Mouse (Mus musculus) activated CD4-positive, CD25-positive, alpha-beta regulatory T cell, adult 4 months (primary cell): ENCODE measurements around the gene Lhfpl5. TPM values are rescaled to one million over a fixed set of nuclear protein-coding genes. Genes with fewer than 3 reads are reported as not detected.
"Not testable (repeated sequence)": the region's sequence is repeated elsewhere in the genome, so short reads cannot be mapped to it uniquely, and the experiment has no call there.

ENCODE experiments used
- ATAC-seq: one replicate; pipeline ENCODE4 v1.8.0; 2017
- polyA plus RNA-seq, 2 experiments: library from polyadenylated mRNA; unstranded; fragments of 100-300 nt; shearing (Covaris generic); gene quantifications; one replicate each; pipeline ENCODE4 v1.2.1; 2017

Lhfpl5 gene
- polyA plus RNA-seq = 1 to 10 TPM in 1 of 2 experiments, under 1 TPM in 1; 0.64 to 1.7 TPM

GRCm38 (mm10) chr17:28575244-28576125 lies at the start of gene Lhfpl5:
Lhfpl5 (plus strand) TSS chr17:28575641.
- ATAC-seq = no peak

- ATAC-seq = no peak
Measured at GRCm38 (mm10) chr17:28527184-28528042, 48.0 kb upstream of the Lhfpl5 start.

GRCm38 (mm10) chr17:28528043-28528351 lies 47.4 kb upstream of the Lhfpl5 start:
- ATAC-seq = peak; percentile 33

GRCm38 (mm10) chr17:28529116-28529515 lies 46.3 kb upstream of the Lhfpl5 start:
- no peak for ATAC-seq

GRCm38 (mm10) chr17:28530506-28530905 lies 44.9 kb upstream of the Lhfpl5 start, which contains the start of gene Armc12:
Armc12 (plus strand) TSS chr17:28530806.
- no peak for ATAC-seq

- no peak for ATAC-seq
Measured at GRCm38 (mm10) chr17:28531946-28532345, 43.5 kb upstream of the Lhfpl5 start.

GRCm38 (mm10) chr17:28532557-28532956 lies 42.9 kb upstream of the Lhfpl5 start:
- ATAC-seq = no peak

- no peak for ATAC-seq
Measured at GRCm38 (mm10) chr17:28533327-28533726, 42.1 kb upstream of the Lhfpl5 start.

GRCm38 (mm10) chr17:28537881-28538280 lies 37.6 kb upstream of the Lhfpl5 start:
- ATAC-seq = no peak

- ATAC-seq = no peak
Measured at GRCm38 (mm10) chr17:28546925-28547324, 28.5 kb upstream of the Lhfpl5 start.

- ATAC-seq = no peak
Measured at GRCm38 (mm10) chr17:28548550-28548949, 26.9 kb upstream of the Lhfpl5 start.

- no peak for ATAC-seq
Measured at GRCm38 (mm10) chr17:28549111-28549510, 26.3 kb upstream of the Lhfpl5 start, which contains the start of gene Clpsl2. Clpsl2 (plus strand) TSS chr17:28549411.

GRCm38 (mm10) chr17:28553040-28553793 lies 22.2 kb upstream of the Lhfpl5 start:
- no peak for ATAC-seq

GRCm38 (mm10) chr17:28554021-28554420 lies 21.4 kb upstream of the Lhfpl5 start:
- not testable (repeated sequence) for ATAC-seq

GRCm38 (mm10) chr17:28556635-28557396 lies 18.6 kb upstream of the Lhfpl5 start:
- no peak for ATAC-seq

GRCm38 (mm10) chr17:28557772-28558171 lies 17.7 kb upstream of the Lhfpl5 start:
- no peak for ATAC-seq

GRCm38 (mm10) chr17:28560598-28560997 lies 14.8 kb upstream of the Lhfpl5 start, which contains the start of gene Clps:
Clps (minus strand) TSS chr17:28560766.
- no peak for ATAC-seq

GRCm38 (mm10) chr17:28561613-28562012 lies 13.8 kb upstream of the Lhfpl5 start:
- no peak for ATAC-seq

GRCm38 (mm10) chr17:28565181-28565580 lies 10.3 kb upstream of the Lhfpl5 start:
- no peak for ATAC-seq

GRCm38 (mm10) chr17:28567541-28567940 lies 7.9 kb upstream of the Lhfpl5 start:
- ATAC-seq = no peak

GRCm38 (mm10) chr17:28571868-28572267 lies 3.6 kb upstream of the Lhfpl5 start:
- ATAC-seq = no peak

GRCm38 (mm10) chr17:28572521-28572920 lies 2.9 kb upstream of the Lhfpl5 start:
- no peak for ATAC-seq
